Mouse (Mus musculus) intestine, postnatal 0 days (tissue): ENCODE results near the gene Mrpl49. TPM values are rescaled to one million over a fixed set of nuclear protein-coding genes. Genes with fewer than 3 reads are reported as not detected.

Source experiments
- ATAC-seq: fragments of 200-750 bp; cut with Nextera tagmentation; 2 replicates; pipeline ENCODE4 v1.8.0; 2017; ENCODE audit warnings: mild to moderate bottlenecking, moderate TSS enrichment, moderate library complexity
- H3K27ac ChIP-seq: fragments of 300-500 bp; sonication (generic); 2 replicates; pipeline ENCODE4 v1.5.1; 2014; ENCODE audit warnings: mild to moderate bottlenecking, low read depth, low read length, moderate library complexity
- H3K27me3 ChIP-seq: fragments of 300-500 bp; sonication (generic); replicated peaks from 2 replicates; pipeline ENCODE4 v1.6.1; 2014; ENCODE audit warnings: low read length, mixed read lengths; ENCODE audit not compliant: control insufficient read depth, insufficient read depth
- H3K36me3 ChIP-seq: fragments of 300-500 bp; sonication (generic); 2 replicates; pipeline ENCODE4 v1.6.1; 2014; ENCODE audit warnings: mild to moderate bottlenecking, moderate library complexity; ENCODE audit not compliant: control insufficient read depth, insufficient read depth
- H3K4me1 ChIP-seq: fragments of 300-500 bp; sonication (generic); replicated peaks from 2 replicates; pipeline ENCODE4 v1.6.1; 2014; ENCODE audit warnings: antibody characterized with exemption, low read length, mixed read lengths; ENCODE audit not compliant: control insufficient read depth, insufficient read depth
- H3K4me2 ChIP-seq: fragments of 300-500 bp; sonication (generic); replicated peaks from 2 replicates; pipeline ENCODE4 v1.6.1; 2014; ENCODE audit warnings: low read depth, mild to moderate bottlenecking, moderate library complexity
- H3K4me3 ChIP-seq: fragments of 300-500 bp; sonication (generic); 2 replicates; pipeline ENCODE4 v1.5.1; 2014; ENCODE audit warnings: low read depth, low read length
- H3K9ac ChIP-seq: fragments of 300-500 bp; sonication (generic); 2 replicates; pipeline ENCODE4 v1.6.1; 2014; ENCODE audit warnings: mild to moderate bottlenecking, low read depth, low read length
- H3K9me3 ChIP-seq: fragments of 300-500 bp; sonication (generic); 2 replicates; pipeline ENCODE4 v1.6.1; 2016; ENCODE audit warnings: mixed run types; ENCODE audit not compliant: control insufficient read depth
- CTCF ChIP-seq: sonication (generic); IDR thresholded peaks from 2 replicates; pipeline ENCODE4 v1.5.1; 2016; ENCODE audit warnings: low read depth, mild to moderate bottlenecking, control low read depth, antibody characterized with exemption, moderate library complexity
- WGBS: fragments of 180-500 bp; shearing (Covaris S2); extraction: QIAGEN DNeasy Blood & Tissue Kit; methylation state at CpG from one replicate; pipeline ENCODE4 v1.1.7; 2014; 5-methylcytosine and 5-hydroxymethylcytosine counted together
- polyA plus RNA-seq: library from polyadenylated mRNA; unstranded; fragments of >200 nt; fragmentation: Nextera tagmentation; extraction: Ambion mirVana; gene quantifications from 2 replicates; pipeline ENCODE4 v1.2.1, GENCODE M21; 2015

Gene Mrpl49
- polyA plus RNA-seq, 1 experiment from 2014 or later: 36.3 TPM

- H3K27ac ChIP-seq: no peak overlapping the region
- no peak for ATAC-seq
- TF ChIP-seq CTCF: no peak
- no peaks in the 10 kb centered on the region; the same call in 1 of the 2 replicates for H3K4me1 ChIP-seq
- H3K4me3 ChIP-seq: no peak overlapping the region
- H3K27me3 ChIP-seq: no peaks in the 10 kb centered on the region
- H3K9me3 ChIP-seq: no peaks in the 10 kb centered on the region
- no peak overlapping the region for H3K9ac ChIP-seq
- H3K4me2 ChIP-seq: no peak overlapping the region
- 88% methylated on average over 11 of the region's 11 CpGs for WGBS
- peaks cover 56% of the 10 kb centered on the region for H3K36me3 ChIP-seq
Measured at GRCm38 (mm10) chr19:6048681-6049410, 8.7 kb downstream of the Mrpl49 start.

GRCm38 (mm10) chr19:6047899-6048166 lies 9.8 kb downstream of the Mrpl49 start:
- no peaks in the 10 kb centered on the region; the same call in 1 of the 2 replicates for H3K4me1 ChIP-seq
- ATAC-seq: no peak
- H3K9ac ChIP-seq: peak overlapping the region; percentile 77
- H3K27ac ChIP-seq: 0 out of 2 replicates have a peak overlapping the region, but pooled peaks have one; percentile 97
- 72% methylated on average over 8 of the region's 8 CpGs for WGBS
- H3K4me2 ChIP-seq: peak overlapping the region; percentile 90
- H3K4me3 ChIP-seq: peak overlapping the region; percentile 87
- no peaks in the 10 kb centered on the region for H3K27me3 ChIP-seq
- H3K9me3 ChIP-seq: no peaks in the 10 kb centered on the region
- no peak for TF ChIP-seq CTCF
- H3K36me3 ChIP-seq: peaks cover 46% of the 10 kb centered on the region

- H3K4me2 ChIP-seq: peak overlapping the region; percentile 90
- H3K4me3 ChIP-seq: peak overlapping the region; percentile 87
- WGBS: 1% methylated on average over 43 of the region's 44 CpGs
- no peaks in the 10 kb centered on the region; the same call in 1 of the 2 replicates for H3K4me1 ChIP-seq
- 0 out of 2 replicates have a peak, but pooled peaks have one; percentile 18 for TF ChIP-seq CTCF
- ATAC-seq: peak; percentile 26
- H3K9me3 ChIP-seq: no peaks in the 10 kb centered on the region
- H3K36me3 ChIP-seq: peaks cover 41% of the 10 kb centered on the region
- H3K27me3 ChIP-seq: no peaks in the 10 kb centered on the region
- peak overlapping the region; percentile 97 for H3K27ac ChIP-seq
- peak overlapping the region; percentile 77 for H3K9ac ChIP-seq
Measured at GRCm38 (mm10) chr19:6047154-6047898, 10.3 kb downstream of the Mrpl49 start.

GRCm38 (mm10) chr19:6046294-6047153 lies 11.1 kb downstream of the Mrpl49 start, which contains the start of gene Syvn1:
Gene Syvn1, plus strand, starts transcription at chr19:6046576.
- 0 out of 2 replicates have a peak, but pooled peaks have one; percentile 10 for TF ChIP-seq CTCF
- H3K4me3 ChIP-seq: peak within 1 kb of the TSS; percentile 87
- peak within 1 kb of the TSS; percentile 97 for H3K27ac ChIP-seq
- H3K9ac ChIP-seq: peak within 1 kb of the TSS; percentile 77
- H3K4me1 ChIP-seq: no peaks in the 10 kb centered on the region; the same call in 1 of the 2 replicates
- H3K9me3 ChIP-seq: no peaks in the 10 kb centered on the region
- no peaks in the 10 kb centered on the region for H3K27me3 ChIP-seq
- peak within 1 kb of the TSS; percentile 90 for H3K4me2 ChIP-seq
- peak; percentile 87 for ATAC-seq
- peaks cover 33% of the 10 kb centered on the region for H3K36me3 ChIP-seq
- under 1% methylated on average over 65 of the region's 65 CpGs for WGBS

- H3K4me1 ChIP-seq: no peaks in the 10 kb centered on the region; the same call in 1 of the 2 replicates
- H3K9ac ChIP-seq: peak overlapping the region; percentile 64
- H3K4me3 ChIP-seq: peak overlapping the region; percentile 87
- peak; percentile 48 for TF ChIP-seq CTCF
- peak overlapping the region; percentile 97 for H3K27ac ChIP-seq
- peak; percentile 34 for ATAC-seq
- no peaks in the 10 kb centered on the region for H3K9me3 ChIP-seq
- WGBS: 12% methylated on average over 20 of the region's 20 CpGs
- H3K27me3 ChIP-seq: no peaks in the 10 kb centered on the region
- peaks cover 24% of the 10 kb centered on the region for H3K36me3 ChIP-seq
- peak overlapping the region; percentile 90 for H3K4me2 ChIP-seq
Measured at GRCm38 (mm10) chr19:6045366-6046293, 12.0 kb downstream of the Mrpl49 start.
